Mouse (Mus musculus) spleen, adult 2 months (tissue): ENCODE results near the gene Atf7ip2. TPM values are rescaled to one million over a fixed set of nuclear protein-coding genes. Genes with fewer than 3 reads are reported as not detected.

Experiments used
- DNase-seq, 2 experiments: peaks; one replicate each; pipeline versions ENCODE4 v3.0.0 to v3.0.0-alpha.2; 2012 to 2021; ENCODE audit warnings: low spot score in 2 of 2, low read depth in 1 of 2
- H3K27ac ChIP-seq: fragments of 200-500 bp; 2 replicates; pipeline ENCODE4 v1.5.1; 2012; ENCODE audit warnings: low read length, inconsistent platforms; ENCODE audit not compliant: insufficient read depth
- H3K27me3 ChIP-seq: fragments of 200-500 bp; 2 replicates; pipeline ENCODE4 v1.6.1; 2012; ENCODE audit warnings: mild to moderate bottlenecking, moderate library complexity, low read length, inconsistent platforms; ENCODE audit not compliant: control insufficient read depth, insufficient read depth
- H3K36me3 ChIP-seq: fragments of 200-500 bp; 2 replicates; pipeline ENCODE4 v1.6.1; 2012; ENCODE audit warnings: mild to moderate bottlenecking, low read length, inconsistent platforms; ENCODE audit not compliant: control insufficient read depth, insufficient read depth
- H3K4me1 ChIP-seq: fragments of 200-500 bp; 2 replicates; pipeline ENCODE4 v1.6.1; 2011; ENCODE audit warnings: inconsistent platforms; ENCODE audit not compliant: control insufficient read depth, insufficient read depth, insufficient read length
- H3K4me3 ChIP-seq: fragments of 200-500 bp; 2 replicates; pipeline ENCODE4 v1.5.1; 2011; ENCODE audit warnings: mild to moderate bottlenecking, inconsistent platforms; ENCODE audit not compliant: insufficient read depth, insufficient read length; ENCODE audit errors: extremely low read depth
- CTCF ChIP-seq: fragments of 200-500 bp; IDR thresholded peaks from 2 replicates; pipeline ENCODE4 v1.5.1; 2011; ENCODE audit warnings: mild to moderate bottlenecking, inconsistent platforms; ENCODE audit not compliant: insufficient read depth, insufficient read length, insufficient replicate concordance; ENCODE audit errors: extremely low read depth
- POLR2A ChIP-seq: fragments of 200-500 bp; IDR thresholded peaks from 2 replicates; pipeline ENCODE4 v1.6.1; 2011; ENCODE audit warnings: low read depth, low read length, inconsistent platforms
- WGBS: fragments of 180-500 bp; shearing (Covaris S2); methylation state at CpG from one replicate; pipeline ENCODE4 v1.1.7; 2018; 5-methylcytosine and 5-hydroxymethylcytosine counted together
- polyA plus RNA-seq: library from polyadenylated mRNA; depleted of rRNA; stranded (reverse); fragments of >200 nt; gene quantifications from 2 replicates; pipeline ENCODE4 v1.2.3, GENCODE M21; 2012; rRNA removed

Atf7ip2 gene
- polyA plus RNA-seq, 1 experiment, result not detected

GRCm38 (mm10) chr16:10297696-10298644 is 105.5 kb downstream of the Atf7ip2 start:
- DNase-seq, result no peak
- no peaks in the 10 kb centered on the region for H3K36me3 ChIP-seq
- TF ChIP-seq POLR2A, result no peak
- TF ChIP-seq CTCF, result no peak
- no peak overlapping the region for H3K27ac ChIP-seq
- H3K27me3 ChIP-seq, result no peaks in the 10 kb centered on the region
- H3K4me3 ChIP-seq, result no peak overlapping the region
- 70% methylated on average over 10 of the region's 10 CpGs for WGBS
- no peaks in the 10 kb centered on the region for H3K4me1 ChIP-seq

DNA sequence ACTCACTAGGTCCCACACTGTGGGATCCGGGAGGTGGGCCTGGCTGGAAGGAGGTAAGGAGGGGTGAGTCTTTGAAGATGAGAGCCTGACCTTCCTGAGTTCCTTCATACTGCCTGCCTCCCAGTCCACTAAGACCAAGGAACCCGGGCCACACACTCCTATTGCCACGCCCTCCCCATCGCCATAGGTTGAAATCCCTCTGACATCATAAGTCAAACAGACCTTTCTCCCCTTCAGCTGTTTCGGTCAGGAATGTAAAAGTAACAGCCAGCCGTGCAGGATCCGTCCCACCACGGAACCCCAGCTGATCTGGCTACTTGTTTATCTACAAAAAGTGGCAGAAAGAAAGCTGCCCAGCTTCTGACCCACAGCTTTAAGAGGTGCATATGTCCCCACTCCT is 107.1 kb downstream of the Atf7ip2 start:
- 82% methylated on average over 8 of the region's 8 CpGs for WGBS
- no peaks in the 10 kb centered on the region for H3K27me3 ChIP-seq
- H3K4me3 ChIP-seq, result no peak overlapping the region
- no peaks in the 10 kb centered on the region for H3K4me1 ChIP-seq
- TF ChIP-seq CTCF (no peak), POLR2A (no peak)
- no peak for DNase-seq
- no peaks in the 10 kb centered on the region for H3K36me3 ChIP-seq
- no peak overlapping the region for H3K27ac ChIP-seq

- Histone ChIP-seq H3K4me1 (no peaks in the 10 kb centered on the region), H3K36me3 (no peaks in the 10 kb centered on the region), H3K27ac (no peak overlapping the region), H3K4me3 (no peak overlapping the region), H3K27me3 (no peaks in the 10 kb centered on the region)
- 79% methylated on average over 3 of the region's 3 CpGs for WGBS
- no peak for DNase-seq
- TF ChIP-seq POLR2A (no peak), CTCF (no peak)
Observed at GRCm38 (mm10) chr16:10300231-10301186, 108.0 kb downstream of the Atf7ip2 start.

Other genes with a start within 250 kb of the Atf7ip2 start
- 0.04 TPM in 1 of 2 replicates, not detected in the other for gene Grin2a, start 197.2 kb upstream of the Atf7ip2 start, polyA plus RNA-seq
- gene Rpl39l, start 22.5 kb upstream of the Atf7ip2 start, polyA plus RNA-seq, result 0.15 TPM in 1 of 2 replicates, not detected in the other
- 10.9 and 13.1 TPM in 2 replicates for gene Emp2, start 121.3 kb downstream of the Atf7ip2 start, polyA plus RNA-seq
- 0.08 and 0.14 TPM in 2 replicates for gene Tekt5, start 202.8 kb downstream of the Atf7ip2 start, polyA plus RNA-seq
- gene Nubp1, start 219.2 kb downstream of the Atf7ip2 start, polyA plus RNA-seq, result 38.6 and 40.3 TPM in 2 replicates